Mouse (Mus musculus) testis, adult 2 months (tissue): ENCODE data around the gene 2810006K23Rik. TPM values are rescaled to one million over a fixed set of nuclear protein-coding genes. Genes with fewer than 3 reads are reported as not detected.
"Not testable (repeated sequence)": the region's sequence is repeated elsewhere in the genome, so short reads cannot be mapped to it uniquely, and the experiment has no call there.

Experiments used
- H3K27ac ChIP-seq: fragments of 200-500 bp; 2 replicates; pipeline ENCODE4 v1.5.1; 2012; ENCODE audit warnings: low read depth, low read length; ENCODE audit not compliant: control insufficient read depth, insufficient read depth
- H3K27me3 ChIP-seq: fragments of 200-500 bp; 2 replicates; pipeline ENCODE4 v1.6.1; 2012; ENCODE audit warnings: mild to moderate bottlenecking, low read length, moderate library complexity; ENCODE audit not compliant: control insufficient read depth, insufficient read depth
- H3K36me3 ChIP-seq: fragments of 200-500 bp; 2 replicates; pipeline ENCODE4 v1.6.1; 2012; ENCODE audit warnings: mild to moderate bottlenecking, low read length; ENCODE audit not compliant: control insufficient read depth, insufficient read depth
- H3K4me1 ChIP-seq: fragments of 200-500 bp; 2 replicates; pipeline ENCODE4 v1.6.1; 2012; ENCODE audit warnings: low read length; ENCODE audit not compliant: control insufficient read depth, insufficient read depth
- H3K4me3 ChIP-seq: fragments of 200-500 bp; 2 replicates; pipeline ENCODE4 v1.5.1; 2012; ENCODE audit warnings: low read depth, mild to moderate bottlenecking, low read length, moderate library complexity, mixed read lengths; ENCODE audit not compliant: control insufficient read depth
- CTCF ChIP-seq: fragments of 200-500 bp; IDR thresholded peaks from 2 replicates; pipeline ENCODE4 v1.5.1; 2012; ENCODE audit warnings: low read depth, mild to moderate bottlenecking, inconsistent platforms, low read length, moderate library complexity; ENCODE audit not compliant: control insufficient read depth, insufficient read depth, insufficient replicate concordance
- POLR2A ChIP-seq: fragments of 200-500 bp; IDR thresholded peaks from 2 replicates; pipeline ENCODE4 v1.6.1; 2012; ENCODE audit warnings: low read depth, mild to moderate bottlenecking, inconsistent platforms, low read length, moderate library complexity; ENCODE audit not compliant: control insufficient read depth
- polyA plus RNA-seq: library from polyadenylated mRNA; depleted of rRNA; stranded (reverse); fragments of >200 nt; gene quantifications from 2 replicates; pipeline ENCODE4 v1.2.3, GENCODE M21; 2012; rRNA removed

The 2810006K23Rik gene
- 3.9 and 4.8 TPM in 2 replicates for polyA plus RNA-seq

DNA sequence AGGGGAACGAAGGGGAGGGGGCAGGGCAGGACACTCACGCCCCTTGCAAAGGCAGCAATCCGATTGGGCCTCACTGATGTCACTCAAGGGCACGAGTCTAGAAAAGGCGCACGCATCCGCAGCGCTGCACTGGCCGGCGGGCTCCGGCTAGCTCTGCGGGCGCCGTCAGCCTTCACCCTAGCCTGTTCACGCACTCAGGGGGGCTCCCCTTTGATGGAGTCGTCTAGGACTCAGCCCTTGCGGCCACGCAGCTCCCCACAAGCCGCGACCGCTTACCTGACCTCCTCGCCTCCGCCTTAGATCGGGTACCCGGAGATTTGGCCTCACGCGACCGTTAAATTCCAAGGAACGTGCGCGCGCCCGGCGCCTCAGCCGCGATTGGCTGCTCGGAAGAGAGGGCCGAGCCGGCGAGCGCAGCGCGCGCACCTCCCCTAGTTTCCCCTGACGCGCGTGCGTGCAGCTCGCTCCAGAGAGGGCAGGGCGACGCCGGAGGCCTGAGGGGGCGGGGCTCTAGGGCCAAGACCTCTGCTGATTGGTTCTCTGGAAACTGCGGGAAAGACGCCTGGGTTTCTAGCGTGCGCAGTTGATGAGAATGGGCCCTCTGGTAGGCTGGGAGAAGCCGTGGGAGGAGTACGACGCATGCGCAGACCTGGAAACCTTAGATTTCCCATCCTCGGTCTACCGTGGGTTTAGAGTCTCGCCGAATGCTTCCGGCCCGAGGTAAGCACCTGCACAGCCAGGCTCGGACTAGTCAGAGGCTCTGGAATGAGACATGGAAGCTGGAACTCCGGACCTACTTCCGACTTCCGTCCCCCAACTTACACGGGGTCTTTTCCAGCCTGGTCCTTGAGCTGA, at the start of gene 2810006K23Rik, which contains the start of gene Mphosph9:
Gene 2810006K23Rik, plus strand, starts transcription at position 580 of the 855 bp plus-strand sequence.
Gene Mphosph9, minus strand, starts transcription at position 463 of the 855 bp plus-strand sequence.
- Histone ChIP-seq H3K36me3 (peaks cover 2% of the 10 kb centered on the region; the same call in 1 of the 2 replicates), H3K27ac (peak within 1 kb of the TSS; percentile 99), H3K4me1 (peaks cover 10% of the 10 kb centered on the region), H3K27me3 (no peaks in the 10 kb centered on the region), H3K4me3 (peak within 1 kb of the TSS; percentile 99)
- TF ChIP-seq POLR2A (peak; percentile 99), CTCF (no peak)

DNA sequence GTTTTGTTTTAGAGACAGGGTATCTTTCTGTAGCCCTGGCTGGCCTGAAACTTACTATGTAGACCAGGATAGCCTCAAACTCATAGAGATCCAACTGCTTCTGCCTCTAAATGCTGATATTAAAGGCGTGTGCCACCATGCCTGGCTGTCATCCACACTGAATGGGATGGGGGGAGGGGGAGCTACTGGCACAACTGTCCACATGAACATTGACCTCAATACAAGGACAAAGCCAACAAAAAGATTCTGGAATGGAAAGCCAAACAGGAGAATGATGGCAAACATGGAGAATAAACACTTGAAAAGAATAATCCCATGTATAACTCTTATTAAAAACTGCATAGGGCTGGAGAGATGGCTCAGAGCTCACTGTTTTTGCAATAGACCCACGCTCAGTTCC, 45.0 kb upstream of the 2810006K23Rik start:
- Histone ChIP-seq H3K4me1 (no peaks in the 10 kb centered on the region), H3K36me3 (peaks cover 1% of the 10 kb centered on the region), H3K27ac (no peak overlapping the region), H3K4me3 (no peak overlapping the region), H3K27me3 (no peaks in the 10 kb centered on the region)
- TF ChIP-seq CTCF (no peak), POLR2A (no peak)

- peaks cover 1% of the 10 kb centered on the region for H3K36me3 ChIP-seq
- H3K4me3 ChIP-seq = no peak overlapping the region
- no peaks in the 10 kb centered on the region for H3K4me1 ChIP-seq
- no peak for TF ChIP-seq CTCF
- TF ChIP-seq POLR2A = no peak
- H3K27me3 ChIP-seq = no peaks in the 10 kb centered on the region
- H3K27ac ChIP-seq = no peak overlapping the region
Measured at GRCm38 (mm10) chr5:124284330-124284729, 43.6 kb upstream of the 2810006K23Rik start.

- H3K4me3 ChIP-seq = no peak overlapping the region
- no peak for TF ChIP-seq CTCF
- no peak for TF ChIP-seq POLR2A
- H3K36me3 ChIP-seq = peaks cover 3% of the 10 kb centered on the region
- no peak overlapping the region for H3K27ac ChIP-seq
- no peaks in the 10 kb centered on the region for H3K4me1 ChIP-seq
- H3K27me3 ChIP-seq = no peaks in the 10 kb centered on the region
Measured at GRCm38 (mm10) chr5:124287616-124288247, 40.2 kb upstream of the 2810006K23Rik start.

DNA sequence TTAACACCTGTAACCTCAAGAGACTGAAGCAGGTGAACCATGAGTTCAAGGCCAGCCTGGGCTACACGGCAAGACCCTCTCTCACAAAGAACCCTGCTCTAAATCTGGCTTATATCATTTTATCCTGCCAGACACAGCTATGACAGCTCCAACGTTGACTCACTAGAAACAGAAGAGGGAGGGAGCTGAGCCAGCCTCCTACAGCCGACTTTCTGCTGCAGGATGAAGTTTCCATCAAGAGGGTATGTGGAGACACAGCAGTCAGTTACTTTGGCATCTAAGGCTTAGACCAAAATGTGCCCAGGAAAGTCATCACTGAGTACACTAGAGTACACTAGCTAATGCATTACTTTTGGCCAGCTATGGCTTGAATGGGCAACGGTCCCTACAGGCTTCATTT, 37.7 kb upstream of the 2810006K23Rik start:
- H3K27me3 ChIP-seq = no peaks in the 10 kb centered on the region
- TF ChIP-seq CTCF (no peak), POLR2A (no peak)
- no peak overlapping the region for H3K27ac ChIP-seq
- no peaks in the 10 kb centered on the region for H3K4me1 ChIP-seq
- H3K36me3 ChIP-seq = peaks cover 4% of the 10 kb centered on the region; the same call in 1 of the 2 replicates
- H3K4me3 ChIP-seq = no peak overlapping the region

DNA sequence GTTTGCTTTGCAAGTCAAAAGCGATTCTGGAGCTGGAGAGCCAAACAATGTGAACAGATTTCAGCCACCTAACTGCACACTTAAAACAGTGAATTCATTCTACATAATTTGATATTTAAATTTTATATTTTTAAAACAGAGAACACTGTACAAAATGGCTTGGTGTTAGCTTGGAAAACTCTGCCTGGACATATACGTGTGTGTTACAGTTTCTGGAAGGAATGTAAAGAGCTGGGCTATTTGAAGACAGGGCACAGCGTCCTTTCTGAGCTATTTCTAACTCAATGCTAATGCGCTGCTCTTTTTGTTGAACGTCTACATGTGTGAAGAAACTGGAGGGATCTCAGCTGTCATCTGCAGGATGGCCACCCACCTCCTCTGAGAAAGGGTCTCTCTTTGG, 33.9 kb upstream of the 2810006K23Rik start:
- H3K4me1 ChIP-seq = no peaks in the 10 kb centered on the region
- H3K4me3 ChIP-seq = no peak overlapping the region
- H3K27me3 ChIP-seq = no peaks in the 10 kb centered on the region
- H3K27ac ChIP-seq = no peak overlapping the region
- TF ChIP-seq POLR2A (no peak), CTCF (no peak)
- H3K36me3 ChIP-seq = peaks cover 6% of the 10 kb centered on the region; the same call in 1 of the 2 replicates

DNA sequence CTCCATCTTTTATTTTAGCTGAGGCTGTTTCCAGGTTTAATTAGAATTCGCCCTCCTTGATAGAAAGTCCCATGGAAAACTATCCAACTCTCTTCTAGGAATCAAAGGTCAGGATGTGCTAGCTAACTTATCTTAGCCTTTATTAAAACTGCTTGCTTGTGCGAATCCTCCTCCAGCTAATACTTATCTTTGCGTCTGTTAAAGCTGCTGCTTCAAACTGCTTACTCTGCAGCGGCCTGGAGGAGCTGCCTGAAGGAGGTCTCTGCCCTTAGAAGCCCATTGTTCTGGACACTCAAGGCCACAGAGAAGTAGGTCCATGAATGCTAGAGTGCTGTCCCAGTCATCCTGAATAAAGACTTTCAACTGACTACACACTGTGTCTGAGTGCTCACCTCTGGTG, 31.4 kb upstream of the 2810006K23Rik start:
- H3K36me3 ChIP-seq = peaks cover 6% of the 10 kb centered on the region
- no peaks in the 10 kb centered on the region for H3K4me1 ChIP-seq
- peak overlapping the region; percentile 70; the same call in 1 of the 2 replicates for H3K27ac ChIP-seq
- no peaks in the 10 kb centered on the region for H3K27me3 ChIP-seq
- no peak overlapping the region for H3K4me3 ChIP-seq
- TF ChIP-seq POLR2A = no peak
- TF ChIP-seq CTCF = no peak

DNA sequence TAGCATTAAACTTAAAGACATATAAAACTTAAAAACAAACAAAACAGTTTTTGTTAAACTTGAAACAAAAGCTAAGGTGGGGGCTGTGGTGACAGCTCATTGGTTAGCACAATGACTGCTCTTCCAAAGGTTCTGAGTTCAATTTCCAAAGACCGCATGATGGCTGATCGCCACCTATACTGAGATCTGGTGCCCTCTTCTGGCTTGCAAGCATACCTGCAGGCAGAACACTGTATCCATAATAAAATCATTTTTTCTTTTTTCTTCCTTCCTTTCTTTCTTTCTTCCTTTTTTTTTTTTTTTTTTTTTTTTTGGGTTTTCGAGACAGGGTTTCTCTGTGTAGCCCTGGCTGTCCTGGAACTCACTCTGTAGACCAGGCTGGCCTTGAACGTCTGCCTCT, 28.6 kb upstream of the 2810006K23Rik start:
- H3K36me3 ChIP-seq, H3K27ac ChIP-seq, H3K4me3 ChIP-seq, H3K27me3 ChIP-seq, H3K4me1 ChIP-seq: not testable (repeated sequence)
